Mouse (Mus musculus): ENCODE data around the gene Syne1.

DNA sequence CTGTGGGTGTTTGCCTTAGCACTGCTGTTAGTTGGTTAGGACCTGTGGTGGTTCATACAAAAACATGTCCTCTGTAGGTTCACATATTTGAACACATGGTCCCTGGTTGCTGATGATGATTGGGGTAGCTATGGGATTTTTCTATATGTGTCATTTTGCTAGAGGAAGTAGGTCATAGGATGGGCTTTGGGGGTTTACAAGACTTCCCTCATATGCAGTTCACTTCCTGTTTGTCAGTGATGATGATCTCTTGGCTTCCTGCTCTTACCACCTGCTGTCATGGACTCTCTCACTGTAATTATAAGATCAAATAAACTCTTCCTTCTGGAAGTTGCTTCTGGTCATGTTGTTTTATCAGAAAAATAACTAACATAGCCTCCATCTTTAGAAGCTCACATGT is 7.5 kb upstream of the Syne1 start:
- TF ChIP-seq CHD2 (IDR thresholded peaks at IDR 0.05; ENCODE audit: low read length): no peak
- TF ChIP-seq USF2 (IDR thresholded peaks at IDR 0.05; ENCODE audit: borderline replicate concordance in 1 of 2, insufficient read depth in 1 of 2, low read depth in 1 of 2, low read length in 2 of 2): no peak
- no peak for TF ChIP-seq GABPA (IDR thresholded peaks at IDR 0.05; ENCODE audit: low read depth, low read length)
- no peak for TF ChIP-seq CTCF (IDR thresholded peaks at IDR 0.05 in 2 of 3, conservative IDR thresholded peaks at IDR 0.05 in 1 of 3; ENCODE audit: control insufficient read depth in 1 of 3, insufficient read depth in 1 of 3, low read depth in 2 of 3, low read length in 3 of 3, poor library complexity in 1 of 3, severe bottlenecking in 1 of 3)
- TF ChIP-seq ZC3H11A (IDR thresholded peaks at IDR 0.05; ENCODE audit: low read depth, low read length): no peak
- TF ChIP-seq ZKSCAN1 (IDR thresholded peaks at IDR 0.05; ENCODE audit: low read depth, low read length): no peak
- TF ChIP-seq MAFK (IDR thresholded peaks at IDR 0.05; ENCODE audit: borderline replicate concordance, low read depth, low read length): no peak
- no peak for TF ChIP-seq POLR2AphosphoS2 (IDR thresholded peaks at IDR 0.05; ENCODE audit: low read length)
- no peak for TF ChIP-seq RCOR1 (IDR thresholded peaks at IDR 0.05; ENCODE audit: low read depth, low read length)
- TF ChIP-seq MAZ (IDR thresholded peaks at IDR 0.05; ENCODE audit: low read depth, low read length): no peak
- TF ChIP-seq POLR2A (IDR thresholded peaks at IDR 0.05; ENCODE audit: control insufficient read depth in 1 of 2, insufficient read depth in 1 of 2, low read depth in 1 of 2, low read length in 2 of 2, poor library complexity in 1 of 2): no peak

All from MEL (cell line).